Mouse (Mus musculus): ENCODE measurements at regions not wholly inside any gene's neighbourhood (a gene's known extent, or its start where the extent isn't known, plus 50 kb on each side); places are given as distances from the start of the nearest gene placed in this dataset.

- no peaks in the 10 kb centered on the region for H3K36me3 ChIP-seq (replicated peaks)
- H3K9me3 ChIP-seq = no peaks in the 10 kb centered on the region
- H3K4me1 ChIP-seq = peaks cover 8% of the 10 kb centered on the region
- DNase-seq (ENCODE audit: extremely low spot score, low spot score) = no peak
- WGBS = 81% methylated on average over 3 of the region's 3 CpGs
- H3K27me3 ChIP-seq (ENCODE audit: poor library complexity, severe bottlenecking) = no peaks in the 10 kb centered on the region
- no peak overlapping the region for H3K27ac ChIP-seq
- no peak overlapping the region for H3K4me3 ChIP-seq
These were observed 331.2 kb upstream of the Gm10131 start for GRCm38 (mm10) chr8:34442688-34443087.

GRCm38 (mm10) chr8:34441756-34442155 is 330.2 kb upstream of the Gm10131 start:
- no peak for DNase-seq (ENCODE audit: extremely low spot score, low spot score)
- 74% methylated on average over 3 of the region's 3 CpGs for WGBS
- Histone ChIP-seq H3K27me3 (ENCODE audit: poor library complexity, severe bottlenecking) (no peaks in the 10 kb centered on the region), H3K27ac (no peak overlapping the region), H3K4me3 (no peak overlapping the region), H3K4me1 (peaks cover 7% of the 10 kb centered on the region; the same call in 1 of the 2 replicates), H3K36me3 (replicated peaks) (no peaks in the 10 kb centered on the region), H3K9me3 (no peaks in the 10 kb centered on the region)

- Histone ChIP-seq H3K36me3 (replicated peaks) (no peaks in the 10 kb centered on the region), H3K4me3 (no peak overlapping the region), H3K27ac (no peak overlapping the region), H3K4me1 (peaks cover 7% of the 10 kb centered on the region; the same call in 1 of the 2 replicates), H3K9me3 (no peaks in the 10 kb centered on the region), H3K27me3 (ENCODE audit: poor library complexity, severe bottlenecking) (no peaks in the 10 kb centered on the region)
- no peak for DNase-seq (ENCODE audit: extremely low spot score, low spot score)
- 87% methylated on average over 4 of the region's 4 CpGs for WGBS
These were observed 329.2 kb upstream of the Gm10131 start for GRCm38 (mm10) chr8:34440771-34441170.

GRCm38 (mm10) chr8:34438771-34439170 is 327.2 kb upstream of the Gm10131 start:
- no peaks in the 10 kb centered on the region for H3K4me1 ChIP-seq
- no peaks in the 10 kb centered on the region for H3K9me3 ChIP-seq
- H3K36me3 ChIP-seq (replicated peaks) = no peaks in the 10 kb centered on the region
- H3K27ac ChIP-seq = no peak overlapping the region
- 93% methylated on average over 2 of the region's 2 CpGs for WGBS
- no peaks in the 10 kb centered on the region for H3K27me3 ChIP-seq (ENCODE audit: poor library complexity, severe bottlenecking)
- no peak for DNase-seq (ENCODE audit: extremely low spot score, low spot score)
- H3K4me3 ChIP-seq = no peak overlapping the region

- Histone ChIP-seq H3K27ac (no peak overlapping the region), H3K4me3 (no peak overlapping the region), H3K27me3 (ENCODE audit: poor library complexity, severe bottlenecking) (no peaks in the 10 kb centered on the region), H3K9me3 (no peaks in the 10 kb centered on the region), H3K4me1 (no peaks in the 10 kb centered on the region), H3K36me3 (replicated peaks) (no peaks in the 10 kb centered on the region)
- WGBS = 90% methylated on average over 7 of the region's 7 CpGs
- no peak for DNase-seq (ENCODE audit: extremely low spot score, low spot score)
These were observed 320.4 kb upstream of the Gm10131 start for GRCm38 (mm10) chr8:34431985-34432384.

- 83% methylated on average over 3 of the region's 3 CpGs for WGBS
These were observed 317.7 kb upstream of the Gm10131 start for GRCm38 (mm10) chr8:34429231-34429630.

GRCm38 (mm10) chr8:34401571-34401970 is 290.0 kb upstream of the Gm10131 start:
- DNase-seq (ENCODE audit: extremely low spot score, low spot score) = no peak
- H3K27me3 ChIP-seq (ENCODE audit: poor library complexity, severe bottlenecking) = no peaks in the 10 kb centered on the region
- no peak overlapping the region for H3K4me3 ChIP-seq
- peaks cover 31% of the 10 kb centered on the region for H3K4me1 ChIP-seq
- 75% methylated on average over 3 of the region's 3 CpGs for WGBS
- H3K36me3 ChIP-seq (replicated peaks) = no peaks in the 10 kb centered on the region
- no peak overlapping the region for H3K27ac ChIP-seq
- no peaks in the 10 kb centered on the region; the same call in 1 of the 2 replicates for H3K9me3 ChIP-seq

More at GRCm38 (mm10) chr8:34429231-34429630, 317.7 kb upstream of the Gm10131 start:
- H3K27me3 ChIP-seq (ENCODE audit: poor library complexity, severe bottlenecking) = no peaks in the 10 kb centered on the region
- no peaks in the 10 kb centered on the region for H3K4me1 ChIP-seq
- no peaks in the 10 kb centered on the region for H3K9me3 ChIP-seq
- DNase-seq (ENCODE audit: extremely low spot score, low spot score) = no peak
- H3K27ac ChIP-seq = no peak overlapping the region
- no peaks in the 10 kb centered on the region for H3K36me3 ChIP-seq (replicated peaks)
- H3K4me3 ChIP-seq = no peak overlapping the region

GRCm38 (mm10) chr8:34398914-34399813 is 287.6 kb upstream of the Gm10131 start:
- H3K27ac ChIP-seq = peak overlapping the region; percentile 78; the same call in 1 of the 2 replicates

GRCm38 (mm10) chr8:34397583-34398411 is 286.3 kb upstream of the Gm10131 start:
- Histone ChIP-seq H3K36me3 (replicated peaks) (no peaks in the 10 kb centered on the region), H3K4me3 (peak overlapping the region; percentile 28; the same call in 1 of the 2 replicates), H3K27me3 (ENCODE audit: poor library complexity, severe bottlenecking) (no peaks in the 10 kb centered on the region), H3K27ac (peak overlapping the region; percentile 78), H3K4me1 (peaks cover 34% of the 10 kb centered on the region), H3K9me3 (no peaks in the 10 kb centered on the region; the same call in 1 of the 2 replicates)
- 32% methylated on average over 23 of the region's 23 CpGs for WGBS
- peak; percentile 54 for DNase-seq (ENCODE audit: extremely low spot score, low spot score)

More at GRCm38 (mm10) chr8:34398914-34399813, 287.6 kb upstream of the Gm10131 start:
- peaks cover 31% of the 10 kb centered on the region for H3K4me1 ChIP-seq
- H3K4me3 ChIP-seq = no peak overlapping the region
- 62% methylated on average over 14 of the region's 14 CpGs for WGBS
- H3K9me3 ChIP-seq = no peaks in the 10 kb centered on the region; the same call in 1 of the 2 replicates
- peak; percentile 28 for DNase-seq (ENCODE audit: extremely low spot score, low spot score)
- H3K36me3 ChIP-seq (replicated peaks) = no peaks in the 10 kb centered on the region
- no peaks in the 10 kb centered on the region for H3K27me3 ChIP-seq (ENCODE audit: poor library complexity, severe bottlenecking)

- Histone ChIP-seq H3K9me3 (no peaks in the 10 kb centered on the region; the same call in 1 of the 2 replicates), H3K27me3 (ENCODE audit: poor library complexity, severe bottlenecking) (no peaks in the 10 kb centered on the region), H3K27ac (peak overlapping the region; percentile 78), H3K4me1 (peaks cover 40% of the 10 kb centered on the region), H3K36me3 (replicated peaks) (no peaks in the 10 kb centered on the region), H3K4me3 (peak overlapping the region; percentile 28; the same call in 1 of the 2 replicates)
- no peak for DNase-seq (ENCODE audit: extremely low spot score, low spot score)
- 62% methylated on average over 4 of the region's 4 CpGs for WGBS
These were observed 285.7 kb upstream of the Gm10131 start for GRCm38 (mm10) chr8:34397225-34397582.

- no peak for DNase-seq (ENCODE audit: extremely low spot score, low spot score)
- H3K4me3 ChIP-seq = no peak overlapping the region
- no peaks in the 10 kb centered on the region for H3K36me3 ChIP-seq (replicated peaks)
- H3K9me3 ChIP-seq = no peaks in the 10 kb centered on the region; the same call in 1 of the 2 replicates
- WGBS = 89% methylated on average over 15 of the region's 15 CpGs
- peaks cover 30% of the 10 kb centered on the region for H3K4me1 ChIP-seq
- H3K27me3 ChIP-seq (ENCODE audit: poor library complexity, severe bottlenecking) = no peaks in the 10 kb centered on the region
- H3K27ac ChIP-seq = peak overlapping the region; percentile 35; the same call in 1 of the 2 replicates
These were observed 281.7 kb upstream of the Gm10131 start for GRCm38 (mm10) chr8:34392981-34393828.
